Comparison of ENCODE assay signal across 8 mouse cellular contexts in the genomic region with DNA sequence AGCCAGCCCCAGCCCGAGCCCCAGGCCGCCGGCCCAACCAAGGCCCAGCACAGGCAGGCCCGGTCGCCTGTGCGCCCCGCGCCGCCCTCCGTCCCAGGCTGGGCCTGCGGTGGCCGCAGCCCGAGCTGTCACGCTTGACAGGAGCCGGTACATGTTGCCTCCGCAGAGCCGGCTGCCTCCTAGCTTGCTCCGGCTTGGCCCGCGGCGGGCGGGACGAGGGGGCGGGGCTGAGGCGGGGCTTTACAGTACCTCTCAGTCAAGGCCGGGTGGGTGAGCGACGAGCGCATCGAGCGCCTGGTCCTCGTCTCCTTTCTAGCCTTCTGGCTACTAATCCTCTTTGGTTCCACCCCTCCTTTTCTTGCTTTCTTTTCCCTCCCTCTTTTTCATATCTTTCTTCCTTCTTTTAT. TPM values are rescaled to one million over a fixed set of nuclear protein-coding genes. Genes with fewer than 3 reads are reported as not detected.
DNase-seq lines count a peak whose midpoint lies in the region; ATAC-seq and TF ChIP-seq lines count a peak whose summit lies in the region.

A gene (minus strand): TSS at position 246 of the 407 bp plus-strand sequence.

- H3K27me3 ChIP-seq in Patski = no peaks in the 10 kb centered on the region
- no peaks in the 10 kb centered on the region for H3K27me3 ChIP-seq in hindbrain, embryonic 14.5 days (ENCODE audit: control insufficient read depth, insufficient read depth, low read length)

- CTCF ChIA-PET in Patski (lab: Charles Lee) = no interaction called here

- peak within 1 kb of the TSS; percentile 58 for H3K4me2 ChIP-seq in hindbrain, embryonic 14.5 days (replicated peaks)

- H3K9me3 ChIP-seq in hindbrain, embryonic 14.5 days (ENCODE audit: control insufficient read depth, low read length) = no peaks in the 10 kb centered on the region

- POLR2A ChIA-PET in Patski (lab: Charles Lee) = no interaction called here

- WGBS in hindbrain, embryonic 14.5 days = under 1% methylated on average over 29 of the region's 32 CpGs

- H3K36me3 ChIP-seq in hindbrain, embryonic 14.5 days (replicated peaks; ENCODE audit: control insufficient read depth, insufficient read depth) = peaks cover 21% of the 10 kb centered on the region

- peak within 1 kb of the TSS; percentile 63 for H3K4me3 ChIP-seq in hindbrain, embryonic 14.5 days (replicated peaks; ENCODE audit: low read length)

- TF ChIP-seq CTCF in Patski (IDR thresholded peaks at IDR 0.05) = no peak

- ATAC-seq in Patski = peak; percentile 80
- peak; percentile 98 for ATAC-seq in hindbrain, embryonic 14.5 days (ENCODE audit: low FRiP score)

- in situ Hi-C loops in Patski (cut with MboI; ENCODE audit: low pct_unique_long_range_greater_than_20kb) = no loop called here

- peak within 1 kb of the TSS; percentile 86 for H3K27ac ChIP-seq in hindbrain, embryonic 14.5 days

- H3K9ac ChIP-seq in hindbrain, embryonic 14.5 days = peak within 1 kb of the TSS; percentile 74

- DNase-seq in Patski (ENCODE audit: low read depth, low spot score) = peak; percentile 28
- DNase-seq in cerebellum, postnatal 14 days = peak; percentile 97
- DNase-seq in frontal cortex, postnatal 25 days (ENCODE audit: low spot score in 2 of 2) = peak; percentile 87 to 91
- DNase-seq in hindbrain, embryonic 14.5 days (ENCODE audit: low spot score) = peak; percentile 91
- peak; percentile 88 for DNase-seq in left cerebral cortex, adult 11 months (ENCODE audit: low spot score)
- peak; percentile 96 to 97 for DNase-seq in lung, postnatal 4 days
- peak; percentile 82 for DNase-seq in retina, postnatal 7 days (ENCODE audit: low read depth, low spot score)
- peak; percentile 87 for DNase-seq in urinary bladder, adult 2 months (ENCODE audit: low spot score)

- H3K4me1 ChIP-seq in hindbrain, embryonic 14.5 days (replicated peaks; ENCODE audit: control insufficient read depth, insufficient read depth, low read length) = peaks cover 11% of the 10 kb centered on the region

RNA-seq across cellular contexts. Expression of the gene that starts here (rescaled TPM):
- 55.2 TPM for polyA plus RNA-seq in Patski (2021)
- 15.4 and 17.8 TPM in 2 replicates for polyA plus RNA-seq in hindbrain, embryonic 14.5 days (2014; fragmentation: Nextera tagmentation; extraction: Ambion mirVana)
- 15.0 and 17.1 TPM in 2 replicates for polyA plus RNA-seq in urinary bladder, adult 2 months (2012; rRNA removed)

Comparison
In these comparisons a context has a peak if more than half of its experiments do, and no peak if none do; other contexts are left out.
1. Peak in every context shown above with its lines: DNase-seq, ATAC-seq, H3K4me3 ChIP-seq and H3K27ac ChIP-seq.
2. DNase-seq: peak in every context shown above with its lines; median percentile 97 in cerebellum, postnatal 14 days; 96 in lung, postnatal 4 days; 91 in hindbrain, embryonic 14.5 days; 89 in frontal cortex, postnatal 25 days; 88 in left cerebral cortex, adult 11 months; 87 in urinary bladder, adult 2 months; 82 in retina, postnatal 7 days; 28 in Patski.